Mouse (Mus musculus) G1E (cell line): ENCODE results near the gene Rere. TPM values are rescaled to one million over a fixed set of nuclear protein-coding genes. Genes with fewer than 3 reads are reported as not detected.
A peak's percentile ranks its signal among the peaks of the same experiment; 100 is the strongest.

Experiments
- ATAC-seq: 2 replicates; pipeline ENCODE4 v1.8.0; 2016; ENCODE audit warnings: mild to moderate bottlenecking; ENCODE audit not compliant: insufficient number of reproducible peaks, poor library complexity, low FRiP score, severe bottlenecking; ENCODE audit errors: extremely low read depth
- DNase-seq: peaks from one replicate; pipeline ENCODE4 v3.0.0; 2012; ENCODE audit warnings: low spot score
- H3K27me3 ChIP-seq: 2 replicates; pipeline ENCODE4 v1.6.1; 2012; ENCODE audit warnings: mild to moderate bottlenecking, low read length, inconsistent platforms; ENCODE audit not compliant: insufficient read depth
- H3K36me3 ChIP-seq: replicated peaks from 2 replicates; pipeline ENCODE3; 2012; ENCODE audit warnings: mild to moderate bottlenecking, inconsistent platforms
- H3K4me1 ChIP-seq: 2 replicates; pipeline ENCODE4 v1.6.1; 2012; ENCODE audit warnings: low read depth, low read length, inconsistent platforms, mixed read lengths; ENCODE audit not compliant: insufficient read depth
- H3K4me3 ChIP-seq: 2 replicates; pipeline ENCODE4 v1.5.1; 2012; ENCODE audit warnings: low read depth, mild to moderate bottlenecking, inconsistent platforms, low read length, moderate library complexity, mixed read lengths
- H3K9me3 ChIP-seq: replicated peaks from 2 replicates; pipeline ENCODE4 v1.6.1; 2012; ENCODE audit warnings: inconsistent platforms
- CTCF ChIP-seq: IDR thresholded peaks from 2 replicates; pipeline ENCODE4 v1.5.1; 2012; ENCODE audit warnings: low read depth, low read length, inconsistent platforms, mixed read lengths
- GATA1 ChIP-seq: IDR thresholded peaks from 2 replicates; pipeline ENCODE4 v1.6.1; 2012; ENCODE audit warnings: borderline replicate concordance, low read length, inconsistent platforms, mixed read lengths
- GATA2 ChIP-seq: IDR thresholded peaks from 2 replicates; pipeline ENCODE4 v1.6.1; 2012; ENCODE audit warnings: low read depth, low read length, inconsistent platforms, borderline replicate concordance
- POLR2AphosphoS5 ChIP-seq: IDR thresholded peaks from 2 replicates; pipeline ENCODE4 v1.6.1; 2012; ENCODE audit warnings: low read depth, low read length, inconsistent platforms; ENCODE audit not compliant: insufficient replicate concordance
- TAL1 ChIP-seq: conservative IDR thresholded peaks from 2 replicates; pipeline ENCODE4 v1.6.1; 2012; ENCODE audit warnings: low read depth, low read length, inconsistent platforms, mixed read lengths
- polyA plus RNA-seq: library from polyadenylated mRNA; stranded (reverse); fragments of >175 nt; gene quantifications from 2 replicates; pipeline ENCODE4 v1.2.3, GENCODE M21; 2012
- total RNA-seq, 2 experiments: library from RNA; stranded (forward) in 1 of 2; stranded (reverse) in 1 of 2; fragments of 200-1000 nt in 1 of 2; fragments of >200 nt in 1 of 2; fragmentation: Nextera tagmentation in 1 of 2; gene quantifications; 2 replicates each; pipeline ENCODE4 v1.2.3; 2014 to 2017

Rere gene
- total and polyA plus RNA-seq, 3 experiments = 17.4 to 329 (median 154) TPM

GRCm38 (mm10) chr4:150461427-150462189 lies 180.2 kb downstream of the Rere start:
- peak overlapping the region; percentile 33; the same call in 1 of the 2 replicates for H3K4me3 ChIP-seq
- ATAC-seq (peak; percentile 85), DNase-seq (peak; percentile 40)
- H3K4me1 ChIP-seq = peaks cover 89% of the 10 kb centered on the region
- TF ChIP-seq GATA2 (no peak), GATA1 (no peak), TAL1 (peak; percentile 97)
- no peaks in the 10 kb centered on the region for H3K27me3 ChIP-seq
- H3K9me3 ChIP-seq = no peaks in the 10 kb centered on the region
- peaks cover 27% of the 10 kb centered on the region for H3K36me3 ChIP-seq

GRCm38 (mm10) chr4:150462367-150462766 lies 180.9 kb downstream of the Rere start:
- H3K36me3 ChIP-seq = peaks cover 31% of the 10 kb centered on the region
- peak overlapping the region; percentile 45; the same call in 1 of the 2 replicates for H3K4me3 ChIP-seq
- ATAC-seq (no peak), DNase-seq (no peak)
- H3K27me3 ChIP-seq = no peaks in the 10 kb centered on the region
- TF ChIP-seq POLR2AphosphoS5 (no peak), GATA2 (no peak), GATA1 (no peak), TAL1 (no peak), CTCF (no peak)
- H3K9me3 ChIP-seq = no peaks in the 10 kb centered on the region
- peaks cover 91% of the 10 kb centered on the region for H3K4me1 ChIP-seq

GRCm38 (mm10) chr4:150465759-150466158 lies 184.3 kb downstream of the Rere start:
- ATAC-seq (no peak), DNase-seq (no peak)
- TF ChIP-seq POLR2AphosphoS5 (no peak), CTCF (peak; percentile 49; the same call in 1 of the 2 replicates)
- Histone ChIP-seq H3K9me3 (no peaks in the 10 kb centered on the region), H3K27me3 (no peaks in the 10 kb centered on the region), H3K36me3 (peaks cover 57% of the 10 kb centered on the region), H3K4me1 (peaks cover 80% of the 10 kb centered on the region), H3K4me3 (no peak overlapping the region)

- no peaks in the 10 kb centered on the region for H3K27me3 ChIP-seq
- no peak for DNase-seq
- H3K36me3 ChIP-seq = peaks cover 67% of the 10 kb centered on the region
- no peaks in the 10 kb centered on the region for H3K9me3 ChIP-seq
- H3K4me3 ChIP-seq = no peak overlapping the region
- H3K4me1 ChIP-seq = peaks cover 81% of the 10 kb centered on the region
- TF ChIP-seq POLR2AphosphoS5 (no peak), GATA1 (no peak), TAL1 (no peak), GATA2 (no peak), CTCF (no peak)
- ATAC-seq = no peak
Observed at GRCm38 (mm10) chr4:150469274-150469673, 187.8 kb downstream of the Rere start.

GRCm38 (mm10) chr4:150470674-150471328 lies 189.4 kb downstream of the Rere start:
- no peak for ATAC-seq
- no peaks in the 10 kb centered on the region for H3K9me3 ChIP-seq
- peaks cover 73% of the 10 kb centered on the region for H3K4me1 ChIP-seq
- no peaks in the 10 kb centered on the region for H3K27me3 ChIP-seq
- no peak for DNase-seq
- peaks cover 65% of the 10 kb centered on the region for H3K36me3 ChIP-seq
- TF ChIP-seq POLR2AphosphoS5 = no peak
- TF ChIP-seq TAL1 = no peak
- TF ChIP-seq CTCF = no peak
- no peak for TF ChIP-seq GATA1
- no peak for TF ChIP-seq GATA2
- no peak overlapping the region for H3K4me3 ChIP-seq

GRCm38 (mm10) chr4:150472751-150473436 lies 191.4 kb downstream of the Rere start:
- H3K9me3 ChIP-seq = no peaks in the 10 kb centered on the region
- DNase-seq = peak; percentile 43
- H3K4me1 ChIP-seq = peaks cover 73% of the 10 kb centered on the region
- H3K4me3 ChIP-seq = no peak overlapping the region; the same call in 1 of the 2 replicates
- peak; percentile 74 for TF ChIP-seq TAL1
- no peak for TF ChIP-seq GATA1
- H3K27me3 ChIP-seq = no peaks in the 10 kb centered on the region
- H3K36me3 ChIP-seq = peaks cover 62% of the 10 kb centered on the region
- ATAC-seq = peak; percentile 81
